Mouse (Mus musculus): ENCODE measurements around the gene Gm37240. TPM values are rescaled to one million over a fixed set of nuclear protein-coding genes. Genes with fewer than 3 reads are reported as not detected.

Gene Gm37240
- polyA plus RNA-seq, 1 experiment, result not detected

GRCm38 (mm10) chr3:85369847-85370246, 517.5 kb downstream of the Gm37240 start:
- Histone ChIP-seq H3K4me1 (ENCODE audit: control insufficient read depth, insufficient read depth, low read length) (no peaks in the 10 kb centered on the region), H3K4me3 (ENCODE audit: insufficient read depth, low read length) (no peak overlapping the region), H3K27ac (ENCODE audit: insufficient read depth, low read depth, low read length) (no peak overlapping the region)
- no peak for TF ChIP-seq POLR2A (IDR thresholded peaks at IDR 0.05; ENCODE audit: borderline replicate concordance, low read depth, low read length)
- no peak for TF ChIP-seq CTCF (IDR thresholded peaks at IDR 0.05; ENCODE audit: low read depth, low read length)

- no peak for TF ChIP-seq POLR2A (IDR thresholded peaks at IDR 0.05; ENCODE audit: borderline replicate concordance, low read depth, low read length)
- no peak for TF ChIP-seq CTCF (IDR thresholded peaks at IDR 0.05; ENCODE audit: low read depth, low read length)
- Histone ChIP-seq H3K4me1 (ENCODE audit: control insufficient read depth, insufficient read depth, low read length) (no peaks in the 10 kb centered on the region), H3K27ac (ENCODE audit: insufficient read depth, low read depth, low read length) (no peak overlapping the region)
These were observed 518.2 kb downstream of the Gm37240 start for GRCm38 (mm10) chr3:85369157-85369556.

GRCm38 (mm10) chr3:85368354-85369120, 518.8 kb downstream of the Gm37240 start:
- Histone ChIP-seq H3K4me3 (ENCODE audit: insufficient read depth, low read length) (no peak overlapping the region), H3K27ac (ENCODE audit: insufficient read depth, low read depth, low read length) (no peak overlapping the region), H3K4me1 (ENCODE audit: control insufficient read depth, insufficient read depth, low read length) (no peaks in the 10 kb centered on the region)
- TF ChIP-seq CTCF (IDR thresholded peaks at IDR 0.05; ENCODE audit: low read depth, low read length), result no peak
- TF ChIP-seq POLR2A (IDR thresholded peaks at IDR 0.05; ENCODE audit: borderline replicate concordance, low read depth, low read length), result no peak

More at GRCm38 (mm10) chr3:85369157-85369556, 518.2 kb downstream of the Gm37240 start:
- H3K4me3 ChIP-seq (ENCODE audit: insufficient read depth, low read length), result no peak overlapping the region

GRCm38 (mm10) chr3:85364591-85365343, 522.6 kb downstream of the Gm37240 start:
- no peak for TF ChIP-seq CTCF (IDR thresholded peaks at IDR 0.05; ENCODE audit: low read depth, low read length)
- no peak for TF ChIP-seq POLR2A (IDR thresholded peaks at IDR 0.05; ENCODE audit: borderline replicate concordance, low read depth, low read length)
- H3K27ac ChIP-seq (ENCODE audit: insufficient read depth, low read depth, low read length), result no peak overlapping the region

GRCm38 (mm10) chr3:85362883-85363282, 524.4 kb downstream of the Gm37240 start:
- Histone ChIP-seq H3K4me3 (ENCODE audit: insufficient read depth, low read length) (no peak overlapping the region), H3K4me1 (ENCODE audit: control insufficient read depth, insufficient read depth, low read length) (no peaks in the 10 kb centered on the region)
- no peak for TF ChIP-seq POLR2A (IDR thresholded peaks at IDR 0.05; ENCODE audit: borderline replicate concordance, low read depth, low read length)
- TF ChIP-seq CTCF (IDR thresholded peaks at IDR 0.05; ENCODE audit: low read depth, low read length), result no peak

More at GRCm38 (mm10) chr3:85364591-85365343, 522.6 kb downstream of the Gm37240 start:
- Histone ChIP-seq H3K4me1 (ENCODE audit: control insufficient read depth, insufficient read depth, low read length) (no peaks in the 10 kb centered on the region), H3K4me3 (ENCODE audit: insufficient read depth, low read length) (no peak overlapping the region)

GRCm38 (mm10) chr3:85356373-85356772, 530.9 kb downstream of the Gm37240 start:
- TF ChIP-seq POLR2A (IDR thresholded peaks at IDR 0.05; ENCODE audit: borderline replicate concordance, low read depth, low read length), result no peak
- TF ChIP-seq CTCF (IDR thresholded peaks at IDR 0.05; ENCODE audit: low read depth, low read length), result no peak

More at GRCm38 (mm10) chr3:85362883-85363282, 524.4 kb downstream of the Gm37240 start:
- no peak overlapping the region for H3K27ac ChIP-seq (ENCODE audit: insufficient read depth, low read depth, low read length)

GRCm38 (mm10) chr3:85348021-85348420, 539.3 kb downstream of the Gm37240 start:
- H3K27ac ChIP-seq (ENCODE audit: insufficient read depth, low read depth, low read length), result no peak overlapping the region
- TF ChIP-seq CTCF (IDR thresholded peaks at IDR 0.05; ENCODE audit: low read depth, low read length), result no peak
- TF ChIP-seq POLR2A (IDR thresholded peaks at IDR 0.05; ENCODE audit: borderline replicate concordance, low read depth, low read length), result no peak
- H3K4me3 ChIP-seq (ENCODE audit: insufficient read depth, low read length), result no peak overlapping the region
- H3K4me1 ChIP-seq (ENCODE audit: control insufficient read depth, insufficient read depth, low read length), result no peaks in the 10 kb centered on the region

More at GRCm38 (mm10) chr3:85356373-85356772, 530.9 kb downstream of the Gm37240 start:
- Histone ChIP-seq H3K4me3 (ENCODE audit: insufficient read depth, low read length) (no peak overlapping the region), H3K4me1 (ENCODE audit: control insufficient read depth, insufficient read depth, low read length) (no peaks in the 10 kb centered on the region), H3K27ac (ENCODE audit: insufficient read depth, low read depth, low read length) (no peak overlapping the region)

- no peak overlapping the region for H3K4me3 ChIP-seq (ENCODE audit: insufficient read depth, low read length)
- H3K27ac ChIP-seq (ENCODE audit: insufficient read depth, low read depth, low read length), result no peak overlapping the region
- TF ChIP-seq POLR2A (IDR thresholded peaks at IDR 0.05; ENCODE audit: borderline replicate concordance, low read depth, low read length) (no peak), CTCF (IDR thresholded peaks at IDR 0.05; ENCODE audit: low read depth, low read length) (no peak)
- no peaks in the 10 kb centered on the region for H3K4me1 ChIP-seq (ENCODE audit: control insufficient read depth, insufficient read depth, low read length)
These were observed 546.0 kb downstream of the Gm37240 start for GRCm38 (mm10) chr3:85341103-85341860.

- Histone ChIP-seq H3K4me3 (ENCODE audit: insufficient read depth, low read length) (no peak overlapping the region), H3K27ac (ENCODE audit: insufficient read depth, low read depth, low read length) (no peak overlapping the region), H3K4me1 (ENCODE audit: control insufficient read depth, insufficient read depth, low read length) (no peaks in the 10 kb centered on the region)
- TF ChIP-seq POLR2A (IDR thresholded peaks at IDR 0.05; ENCODE audit: borderline replicate concordance, low read depth, low read length), result no peak
- TF ChIP-seq CTCF (IDR thresholded peaks at IDR 0.05; ENCODE audit: low read depth, low read length), result no peak
These were observed 546.8 kb downstream of the Gm37240 start for GRCm38 (mm10) chr3:85340491-85340890.

Measured in bone marrow macrophage, adult 2 months (primary cell).